Mouse (Mus musculus) 416B (cell line): ENCODE data around the gene Ctrb1.
A peak's percentile ranks its signal among the peaks of the same experiment; 100 is the strongest.

Experiments
- DNase-seq: peaks from one replicate; pipeline ENCODE4 v3.0.0; 2011; ENCODE audit warnings: low read depth

The Ctrb1 gene

GRCm38 (mm10) chr8:111717488-111717792 is 26.6 kb upstream of the Ctrb1 start:
- DNase-seq: no peak

GRCm38 (mm10) chr8:111716603-111717487 is 26.0 kb upstream of the Ctrb1 start:
- DNase-seq: no peak

GRCm38 (mm10) chr8:111715514-111715913 is 24.7 kb upstream of the Ctrb1 start:
- no peak for DNase-seq

GRCm38 (mm10) chr8:111714295-111714694 is 23.5 kb upstream of the Ctrb1 start:
- no peak for DNase-seq

GRCm38 (mm10) chr8:111713817-111714216 is 23.0 kb upstream of the Ctrb1 start:
- no peak for DNase-seq

- no peak for DNase-seq
These were observed 22.5 kb upstream of the Ctrb1 start for GRCm38 (mm10) chr8:111713291-111713690.

GRCm38 (mm10) chr8:111712588-111712987 is 21.8 kb upstream of the Ctrb1 start:
- DNase-seq: peak; percentile 65

GRCm38 (mm10) chr8:111712135-111712534 is 21.3 kb upstream of the Ctrb1 start:
- DNase-seq: no peak

GRCm38 (mm10) chr8:111710777-111711485 is 20.1 kb upstream of the Ctrb1 start:
- no peak for DNase-seq

GRCm38 (mm10) chr8:111709223-111709622 is 18.4 kb upstream of the Ctrb1 start:
- no peak for DNase-seq

- DNase-seq: peak; percentile 9
These were observed 17.5 kb upstream of the Ctrb1 start for GRCm38 (mm10) chr8:111708265-111708664.

- no peak for DNase-seq
These were observed 14.9 kb upstream of the Ctrb1 start for GRCm38 (mm10) chr8:111705699-111706098.

- no peak for DNase-seq
These were observed 14.4 kb upstream of the Ctrb1 start for GRCm38 (mm10) chr8:111705222-111705621.

- no peak for DNase-seq
These were observed 13.8 kb upstream of the Ctrb1 start for GRCm38 (mm10) chr8:111704585-111704984.

GRCm38 (mm10) chr8:111701380-111701779 is 10.6 kb upstream of the Ctrb1 start:
- DNase-seq: no peak

- DNase-seq: no peak
These were observed 9.9 kb upstream of the Ctrb1 start for GRCm38 (mm10) chr8:111700740-111701139.

- no peak for DNase-seq
These were observed 9.4 kb upstream of the Ctrb1 start for GRCm38 (mm10) chr8:111700201-111700600.

- no peak for DNase-seq
These were observed 8.2 kb upstream of the Ctrb1 start for GRCm38 (mm10) chr8:111699035-111699434.

- no peak for DNase-seq
These were observed 6.8 kb upstream of the Ctrb1 start for GRCm38 (mm10) chr8:111697655-111698054.

- no peak for DNase-seq
These were observed 4.6 kb upstream of the Ctrb1 start for GRCm38 (mm10) chr8:111695441-111695840.

- DNase-seq: no peak
These were observed 2.5 kb upstream of the Ctrb1 start for GRCm38 (mm10) chr8:111693261-111693741.

- DNase-seq: no peak
These were observed 3.9 kb downstream of the Ctrb1 start for GRCm38 (mm10) chr8:111686881-111687280.

- DNase-seq: no peak
These were observed 8.3 kb downstream of the Ctrb1 start for GRCm38 (mm10) chr8:111682521-111682920.
